ENCODE assay signal across 8 mouse cellular contexts in the genomic region with DNA sequence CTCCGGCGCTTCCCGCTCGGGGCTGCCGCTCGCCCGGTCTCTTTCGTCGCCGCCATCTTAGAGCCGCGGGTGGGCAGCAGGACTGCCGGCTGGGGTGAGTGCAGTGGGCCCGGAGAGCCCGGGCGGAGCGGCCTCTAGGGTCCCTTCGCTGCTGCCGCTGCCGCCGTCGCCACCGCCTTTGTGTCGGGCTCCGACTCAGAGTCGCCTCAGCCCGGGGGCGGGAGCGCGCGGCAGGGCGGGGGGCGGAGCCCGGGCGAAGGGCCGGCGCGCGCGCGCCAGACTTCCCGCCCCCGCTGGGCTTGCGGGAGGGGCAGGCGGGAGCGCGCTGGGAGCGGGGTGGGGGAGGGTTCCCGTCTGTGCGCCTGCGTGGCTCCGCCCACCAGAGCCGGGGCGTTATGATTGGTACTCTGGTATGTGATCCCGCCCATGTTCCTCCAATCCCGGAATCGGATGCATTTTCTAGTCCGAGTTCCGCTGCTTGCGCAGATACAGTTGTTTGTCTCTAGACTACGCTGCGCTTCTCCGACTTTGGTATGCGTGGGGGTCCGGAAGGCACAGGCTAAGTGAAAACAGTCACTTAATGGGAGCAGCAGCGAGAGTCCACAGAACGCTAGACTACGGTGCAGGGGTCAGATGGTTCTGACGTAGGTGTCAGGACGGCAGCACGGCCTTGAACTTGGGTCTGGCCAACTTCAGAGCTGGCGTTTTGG. TPM values are rescaled to one million over a fixed set of nuclear protein-coding genes. Genes with fewer than 3 reads are reported as not detected.
DNase-seq lines count a peak whose midpoint lies in the region; ATAC-seq and TF ChIP-seq lines count a peak whose summit lies in the region.

No protein-coding gene starts in this region.

- TF ChIP-seq CTCF in stomach, postnatal 0 days (IDR thresholded peaks at IDR 0.05; ENCODE audit: low read depth) = no peak

- peak; percentile 11 for TF ChIP-seq EP300 in stomach, postnatal 0 days (optimal IDR thresholded peaks at IDR 0.05)

- ATAC-seq in forebrain, embryonic 14.5 days = peak; percentile 92
- peak; percentile 89 for ATAC-seq in liver, embryonic 16.5 days (ENCODE audit: low read depth)
- peak; percentile 83 for ATAC-seq in neural tube, embryonic 12.5 days (ENCODE audit: low FRiP score, low read depth)
- peak; percentile 88 for ATAC-seq in stomach, postnatal 0 days (ENCODE audit: low FRiP score, low TSS enrichment)

- DNase-seq in ES-CJ7 (ENCODE audit: low read depth, low spot score) = peak; percentile 97
- peak; percentile 93 for DNase-seq in cerebellum, adult 11 months
- peak; percentile 98 for DNase-seq in forebrain, embryonic 14.5 days (ENCODE audit: low spot score)
- peak; percentile 95 for DNase-seq in heart, postnatal 14 days
- DNase-seq in large intestine, adult 2 months (ENCODE audit: low read depth, low spot score) = peak; percentile 85
- DNase-seq in stomach, postnatal 0 days (ENCODE audit: low spot score) = peak; percentile 98

- H3K36me3 ChIP-seq in forebrain, embryonic 14.5 days (ENCODE audit: control insufficient read depth, insufficient read depth, low read length) = peaks cover 21% of the 10 kb centered on the region
- H3K36me3 ChIP-seq in liver, embryonic 16.5 days (ENCODE audit: control insufficient read depth, insufficient read depth) = peaks cover 24% of the 10 kb centered on the region
- H3K36me3 ChIP-seq in neural tube, embryonic 12.5 days = peaks cover 17% of the 10 kb centered on the region
- peaks cover 9% of the 10 kb centered on the region for H3K36me3 ChIP-seq in stomach, postnatal 0 days (ENCODE audit: control insufficient read depth, insufficient read depth, low read length)

- H3K27ac ChIP-seq in forebrain, embryonic 14.5 days (ENCODE audit: low read depth, low read length) = peak overlapping the region; percentile 100
- peak overlapping the region; percentile 96 for H3K27ac ChIP-seq in liver, embryonic 16.5 days (ENCODE audit: low read length)
- peak overlapping the region; percentile 100 for H3K27ac ChIP-seq in neural tube, embryonic 12.5 days
- peak overlapping the region; percentile 100 for H3K27ac ChIP-seq in stomach, postnatal 0 days (replicated peaks)

- no peaks in the 10 kb centered on the region for H3K9me3 ChIP-seq in forebrain, embryonic 14.5 days (replicated peaks; ENCODE audit: control insufficient read depth, low read length)
- no peaks in the 10 kb centered on the region for H3K9me3 ChIP-seq in liver, embryonic 16.5 days (replicated peaks; ENCODE audit: control insufficient read depth, low read length)
- no peaks in the 10 kb centered on the region for H3K9me3 ChIP-seq in neural tube, embryonic 12.5 days
- no peaks in the 10 kb centered on the region for H3K9me3 ChIP-seq in stomach, postnatal 0 days (ENCODE audit: control insufficient read depth, low read length)

- H3K27me3 ChIP-seq in forebrain, embryonic 14.5 days (replicated peaks; ENCODE audit: control insufficient read depth, insufficient read depth, low read length) = no peaks in the 10 kb centered on the region
- H3K27me3 ChIP-seq in liver, embryonic 16.5 days (ENCODE audit: control insufficient read depth, insufficient read depth, low read depth, low read length) = no peaks in the 10 kb centered on the region
- no peaks in the 10 kb centered on the region for H3K27me3 ChIP-seq in neural tube, embryonic 12.5 days (replicated peaks)
- H3K27me3 ChIP-seq in stomach, postnatal 0 days (ENCODE audit: control insufficient read depth, insufficient read depth, low read length) = no peaks in the 10 kb centered on the region

- under 1% methylated on average over 38 of the region's 72 CpGs for WGBS in forebrain, embryonic 14.5 days
- WGBS in large intestine, adult 2 months = under 1% methylated on average over 72 of the region's 72 CpGs
- under 1% methylated on average over 52 of the region's 72 CpGs for WGBS in liver, embryonic 16.5 days (ENCODE audit: insufficient replicate concordance)
- WGBS in neural tube, embryonic 12.5 days = under 1% methylated on average over 60 of the region's 72 CpGs
- 0% methylated on average over 64 of the region's 72 CpGs for WGBS in stomach, postnatal 0 days

- H3K4me1 ChIP-seq in forebrain, embryonic 14.5 days (ENCODE audit: control insufficient read depth, insufficient read depth, low read length) = peaks cover 12% of the 10 kb centered on the region
- peaks cover 19% of the 10 kb centered on the region for H3K4me1 ChIP-seq in liver, embryonic 16.5 days (ENCODE audit: control insufficient read depth, low read depth, low read length)
- peaks cover 23% of the 10 kb centered on the region for H3K4me1 ChIP-seq in neural tube, embryonic 12.5 days
- 0 out of 2 replicates have a peak, but pooled peaks cover 3% of the 10 kb centered on the region for H3K4me1 ChIP-seq in stomach, postnatal 0 days (replicated peaks; ENCODE audit: control insufficient read depth, insufficient read depth)

- H3K4me2 ChIP-seq in forebrain, embryonic 14.5 days (ENCODE audit: low read length) = peak overlapping the region; percentile 95
- H3K4me2 ChIP-seq in liver, embryonic 16.5 days (ENCODE audit: low read depth, low read length) = peak overlapping the region; percentile 78
- H3K4me2 ChIP-seq in neural tube, embryonic 12.5 days (replicated peaks) = peak overlapping the region; percentile 86
- peak overlapping the region; percentile 97 for H3K4me2 ChIP-seq in stomach, postnatal 0 days (replicated peaks; ENCODE audit: low read depth)

- peak overlapping the region; percentile 97 for H3K4me3 ChIP-seq in forebrain, embryonic 14.5 days (ENCODE audit: low read depth, low read length)
- peak overlapping the region; percentile 84 for H3K4me3 ChIP-seq in liver, embryonic 16.5 days (ENCODE audit: low read depth, low read length)
- H3K4me3 ChIP-seq in neural tube, embryonic 12.5 days = peak overlapping the region; percentile 94
- peak overlapping the region; percentile 98 for H3K4me3 ChIP-seq in stomach, postnatal 0 days (ENCODE audit: low read depth, low read length)

- intact Hi-C loops in heart, postnatal 14 days (cut with DNase I) = loop anchor here (1.0 to 2.0 kb wide), 2 partner anchors 31 to 47 kb away; partner anchors contain the start of genes Ctsa and Neurl2

- peak overlapping the region; percentile 100 for H3K9ac ChIP-seq in forebrain, embryonic 14.5 days (ENCODE audit: low read length)
- peak overlapping the region; percentile 97 for H3K9ac ChIP-seq in liver, embryonic 16.5 days (ENCODE audit: low read depth, low read length)
- H3K9ac ChIP-seq in neural tube, embryonic 12.5 days = peak overlapping the region; percentile 99
- peak overlapping the region; percentile 100 for H3K9ac ChIP-seq in stomach, postnatal 0 days (ENCODE audit: low read length)

RNA-seq across cellular contexts. Expression of gene Pcif1, which starts 0.6 kb away (rescaled TPM):
- polyA plus RNA-seq in forebrain, embryonic 14.5 days (2014; fragmentation: Nextera tagmentation; extraction: Ambion mirVana) = 83.9 and 85.1 TPM in 2 replicates
- total RNA-seq in heart, postnatal 14 days (2021) = 10 to 100 TPM; 33.0 to 33.6 TPM
- polyA plus RNA-seq in large intestine, adult 2 months (2012; rRNA removed) = 30.8 and 34.3 TPM in 2 replicates
- polyA plus RNA-seq in liver, embryonic 16.5 days (2015; fragmentation: Nextera tagmentation; extraction: Ambion mirVana) = 36.8 and 38.2 TPM in 2 replicates
- 83.4 and 86.4 TPM in 2 replicates for polyA plus RNA-seq in neural tube, embryonic 12.5 days (2016; fragmentation: Nextera tagmentation; extraction: Ambion mirVana)
- 49.2 and 51.4 TPM in 2 replicates for polyA plus RNA-seq in stomach, postnatal 0 days (2015; fragmentation: Nextera tagmentation; extraction: Ambion mirVana)

RNA-seq across cellular contexts. Expression of gene Pltp, which starts 22.2 kb away (rescaled TPM):
- 58.4 and 80.3 TPM in 2 replicates for polyA plus RNA-seq in forebrain, embryonic 14.5 days (2014; fragmentation: Nextera tagmentation; extraction: Ambion mirVana)
- 10 to 100 TPM; 43.7 to 58.5 TPM for total RNA-seq in heart, postnatal 14 days (2021)
- 35.7 and 46.7 TPM in 2 replicates for polyA plus RNA-seq in large intestine, adult 2 months (2012; rRNA removed)
- 23.1 and 27.4 TPM in 2 replicates for polyA plus RNA-seq in liver, embryonic 16.5 days (2015; fragmentation: Nextera tagmentation; extraction: Ambion mirVana)
- 87.9 and 93.1 TPM in 2 replicates for polyA plus RNA-seq in neural tube, embryonic 12.5 days (2016; fragmentation: Nextera tagmentation; extraction: Ambion mirVana)
- 42.7 and 44.2 TPM in 2 replicates for polyA plus RNA-seq in stomach, postnatal 0 days (2015; fragmentation: Nextera tagmentation; extraction: Ambion mirVana)

RNA-seq across cellular contexts. Expression of gene Zfp335, which starts 31.8 kb away (rescaled TPM):
- 8.9 and 13.4 TPM in 2 replicates for polyA plus RNA-seq in forebrain, embryonic 14.5 days (2014; fragmentation: Nextera tagmentation; extraction: Ambion mirVana)
- 10 to 100 TPM; 10.7 to 10.8 TPM for total RNA-seq in heart, postnatal 14 days (2021)
- polyA plus RNA-seq in large intestine, adult 2 months (2012; rRNA removed) = 18.5 and 26.1 TPM in 2 replicates
- 5.9 and 6.8 TPM in 2 replicates for polyA plus RNA-seq in liver, embryonic 16.5 days (2015; fragmentation: Nextera tagmentation; extraction: Ambion mirVana)
- 14.5 and 17.2 TPM in 2 replicates for polyA plus RNA-seq in neural tube, embryonic 12.5 days (2016; fragmentation: Nextera tagmentation; extraction: Ambion mirVana)
- 3.7 and 4.3 TPM in 2 replicates for polyA plus RNA-seq in stomach, postnatal 0 days (2015; fragmentation: Nextera tagmentation; extraction: Ambion mirVana)

RNA-seq across cellular contexts. Expression of gene Neurl2, which starts 46.5 kb away (rescaled TPM):
- 3.9 and 5.8 TPM in 2 replicates for polyA plus RNA-seq in forebrain, embryonic 14.5 days (2014; fragmentation: Nextera tagmentation; extraction: Ambion mirVana)
- 10 to 100 TPM; 34.6 to 34.7 TPM for total RNA-seq in heart, postnatal 14 days (2021)
- 3.3 and 3.5 TPM in 2 replicates for polyA plus RNA-seq in large intestine, adult 2 months (2012; rRNA removed)
- polyA plus RNA-seq in liver, embryonic 16.5 days (2015; fragmentation: Nextera tagmentation; extraction: Ambion mirVana) = 1.7 and 2.5 TPM in 2 replicates
- polyA plus RNA-seq in neural tube, embryonic 12.5 days (2016; fragmentation: Nextera tagmentation; extraction: Ambion mirVana) = 4.5 and 5.6 TPM in 2 replicates
- polyA plus RNA-seq in stomach, postnatal 0 days (2015; fragmentation: Nextera tagmentation; extraction: Ambion mirVana) = 4.6 and 5.3 TPM in 2 replicates

RNA-seq across cellular contexts. Expression of gene Ctsa, which starts 47.0 kb away (rescaled TPM):
- 79.5 and 84.4 TPM in 2 replicates for polyA plus RNA-seq in forebrain, embryonic 14.5 days (2014; fragmentation: Nextera tagmentation; extraction: Ambion mirVana)
- 100 to 1,000 TPM in 1 of 2 experiments, 10 to 100 TPM in 1; 97.7 to 103 TPM for total RNA-seq in heart, postnatal 14 days (2021)
- 195 and 290 TPM in 2 replicates for polyA plus RNA-seq in large intestine, adult 2 months (2012; rRNA removed)
- 90.7 and 92.5 TPM in 2 replicates for polyA plus RNA-seq in liver, embryonic 16.5 days (2015; fragmentation: Nextera tagmentation; extraction: Ambion mirVana)
- 105 and 114 TPM in 2 replicates for polyA plus RNA-seq in neural tube, embryonic 12.5 days (2016; fragmentation: Nextera tagmentation; extraction: Ambion mirVana)
- polyA plus RNA-seq in stomach, postnatal 0 days (2015; fragmentation: Nextera tagmentation; extraction: Ambion mirVana) = 107 and 114 TPM in 2 replicates

Comparison
In these comparisons a context has a peak if more than half of its experiments do, and no peak if none do; other contexts are left out.
1. Peak in every context shown above with its lines: DNase-seq, ATAC-seq, H3K4me3 ChIP-seq and H3K27ac ChIP-seq.